Mouse (Mus musculus): ENCODE results near the gene Olah. TPM values are rescaled to one million over a fixed set of nuclear protein-coding genes. Genes with fewer than 3 reads are reported as not detected.

Gene Olah
- total and polyA plus RNA-seq, 3 experiments = not detected

GRCm38 (mm10) chr2:3356311-3356710, 40.7 kb downstream of the Olah start:
- H3K27ac ChIP-seq (ENCODE audit: control insufficient read depth, low read depth, low read length) = no peak overlapping the region
- TF ChIP-seq USF1 (IDR thresholded peaks at IDR 0.05; ENCODE audit: low read depth, low read length) = no peak
- TF ChIP-seq TAL1 (IDR thresholded peaks at IDR 0.05; ENCODE audit: low read length) = no peak
- no peak for TF ChIP-seq NELFE (IDR thresholded peaks at IDR 0.05; ENCODE audit: low read depth, low read length)
- no peak for TF ChIP-seq TBP (IDR thresholded peaks at IDR 0.05; ENCODE audit: low read depth, low read length)
- H3K79me2 ChIP-seq (ENCODE audit: control insufficient read depth, insufficient read depth, low read length, poor library complexity) = no peaks in the 10 kb centered on the region

DNA sequence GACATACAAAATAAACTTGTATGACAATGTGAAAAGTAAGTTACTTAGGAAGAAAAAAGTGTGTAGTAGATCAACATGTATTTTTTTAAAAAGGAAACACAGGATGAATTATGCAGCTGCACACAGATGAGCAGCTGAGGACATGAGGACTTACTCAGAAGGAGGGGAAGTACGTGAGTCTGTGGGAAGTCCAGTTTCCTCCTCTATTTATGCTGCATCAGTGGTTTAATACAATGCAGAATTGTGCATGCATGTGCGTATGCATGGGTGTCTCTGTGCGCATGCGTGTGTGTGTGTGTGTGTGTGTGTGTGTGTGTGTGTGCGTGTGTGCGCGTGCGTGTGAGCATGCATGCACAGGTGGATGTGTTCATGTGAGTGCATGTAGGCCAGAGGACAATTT, 41.2 kb downstream of the Olah start:
- no peaks in the 10 kb centered on the region for H3K36me3 ChIP-seq (ENCODE audit: control insufficient read depth in 1 of 2, insufficient read depth in 2 of 2, low read length in 2 of 2)
- H3K4me1 ChIP-seq (ENCODE audit: control insufficient read depth in 1 of 2, insufficient read depth in 2 of 2, low read length in 2 of 2) = no peaks in the 10 kb centered on the region
- TF ChIP-seq CHD1 (IDR thresholded peaks at IDR 0.05; ENCODE audit: low read depth, low read length) (no peak), TBP (IDR thresholded peaks at IDR 0.05; ENCODE audit: low read depth, low read length) (no peak), NRF1 (IDR thresholded peaks at IDR 0.05; ENCODE audit: insufficient read depth, low read depth, low read length, poor library complexity, severe bottlenecking) (no peak), MAX (IDR thresholded peaks at IDR 0.05; ENCODE audit: low read length) (no peak), ZKSCAN1 (IDR thresholded peaks at IDR 0.05; ENCODE audit: low read depth, low read length) (no peak), MEF2A (IDR thresholded peaks at IDR 0.05; ENCODE audit: extremely low read depth, insufficient replicate concordance, low read depth, low read length, poor library complexity, severe bottlenecking) (no peak), POLR2A (IDR thresholded peaks at IDR 0.05; ENCODE audit: control insufficient read depth in 1 of 2, insufficient read depth in 1 of 2, low read depth in 1 of 2, low read length in 2 of 2, poor library complexity in 1 of 2) (no peak), MAFK (IDR thresholded peaks at IDR 0.05; ENCODE audit: borderline replicate concordance, low read depth, low read length) (no peak), MXI1 (IDR thresholded peaks at IDR 0.05; ENCODE audit: low read depth, low read length) (no peak), UBTF (IDR thresholded peaks at IDR 0.05; ENCODE audit: borderline replicate concordance, insufficient read depth, low read depth, low read length) (no peak), POLR2AphosphoS2 (IDR thresholded peaks at IDR 0.05; ENCODE audit: low read length) (no peak), CHD2 (IDR thresholded peaks at IDR 0.05; ENCODE audit: low read length) (no peak), USF1 (IDR thresholded peaks at IDR 0.05; ENCODE audit: low read depth, low read length) (no peak), TAL1 (IDR thresholded peaks at IDR 0.05; ENCODE audit: low read length) (no peak)
- H3K27ac ChIP-seq (ENCODE audit: control insufficient read depth, low read depth, low read length) = no peak overlapping the region
- no peaks in the 10 kb centered on the region; a peak in 1 of 4 replicates for H3K27me3 ChIP-seq (ENCODE audit: control insufficient read depth in 1 of 2, insufficient read depth in 2 of 2, low read length in 2 of 2)
- H3K4me3 ChIP-seq (ENCODE audit: control insufficient read depth in 1 of 2, insufficient read depth in 1 of 2, low read depth in 2 of 2, low read length in 2 of 2) = no peak overlapping the region
- H3K79me2 ChIP-seq (ENCODE audit: control insufficient read depth, insufficient read depth, low read length, poor library complexity) = no peaks in the 10 kb centered on the region
- H3K9me3 ChIP-seq (replicated peaks; ENCODE audit: insufficient read depth, low read length) = no peaks in the 10 kb centered on the region
- no peak for DNase-seq (ENCODE audit: low read depth, low spot score)
- H3K9ac ChIP-seq (ENCODE audit: control insufficient read depth, low read depth, low read length, poor library complexity, severe bottlenecking) = no peak overlapping the region

More at GRCm38 (mm10) chr2:3356311-3356710, 40.7 kb downstream of the Olah start:
- Histone ChIP-seq H3K36me3 (ENCODE audit: control insufficient read depth in 1 of 2, insufficient read depth in 2 of 2, low read length in 2 of 2) (no peaks in the 10 kb centered on the region), H3K4me1 (ENCODE audit: control insufficient read depth in 1 of 2, insufficient read depth in 2 of 2, low read length in 2 of 2) (no peaks in the 10 kb centered on the region), H3K27me3 (ENCODE audit: control insufficient read depth in 1 of 2, insufficient read depth in 2 of 2, low read length in 2 of 2) (no peaks in the 10 kb centered on the region; a peak in 1 of 4 replicates), H3K9me3 (replicated peaks; ENCODE audit: insufficient read depth, low read length) (no peaks in the 10 kb centered on the region), H3K4me3 (ENCODE audit: control insufficient read depth in 1 of 2, insufficient read depth in 1 of 2, low read depth in 2 of 2, low read length in 2 of 2) (no peak overlapping the region), H3K9ac (ENCODE audit: control insufficient read depth, low read depth, low read length, poor library complexity, severe bottlenecking) (no peak overlapping the region)
- no peak for DNase-seq (ENCODE audit: low read depth, low spot score)
